26 mouse cellular contexts compared by ENCODE assay signal in the genomic region with DNA sequence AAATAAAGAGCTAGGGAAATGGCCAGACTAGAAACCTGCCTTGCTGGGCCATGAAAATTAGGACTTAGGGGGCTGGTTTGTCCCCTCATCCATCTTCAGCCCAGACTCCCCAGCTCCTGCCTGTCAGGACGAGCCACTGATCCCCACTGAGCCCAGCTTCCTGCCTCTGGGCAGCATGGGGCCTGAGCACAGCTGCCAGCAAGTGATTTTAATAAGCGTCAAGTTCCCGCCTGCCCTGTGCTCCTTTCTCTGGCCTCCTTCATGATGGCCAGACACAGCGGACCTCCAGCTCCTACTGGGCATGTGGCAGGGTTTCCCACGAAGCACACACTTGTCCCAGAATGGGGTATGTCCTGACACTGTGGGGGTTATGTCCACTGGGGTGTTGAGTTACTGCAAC.
DNase-seq lines count a peak whose midpoint lies in the region; ATAC-seq lines count a peak whose summit lies in the region.
"Had no signal": no experiment of that assay in that cellular context is flagged by ENCODE, and none has a peak within 500 bp of the region (broad histone marks: within the 10 kb centered on the region; RNA-seq: fewer than 3 reads in every experiment).

No protein-coding gene starts in this region.

- H3K36me3 ChIP-seq in neural tube, embryonic 15.5 days = no peaks in the 10 kb centered on the region
- H3K36me3 ChIP-seq: embryonic facial prominence, embryonic 13.5 days; heart, embryonic 12.5 days; heart, embryonic 15.5 days had no signal

- no peak overlapping the region for H3K9ac ChIP-seq in neural tube, embryonic 15.5 days (replicated peaks)
- H3K9ac ChIP-seq: embryonic facial prominence, embryonic 13.5 days; forebrain, embryonic 13.5 days; forebrain, postnatal 0 days; heart, embryonic 12.5 days; heart, embryonic 15.5 days; hindbrain, embryonic 14.5 days had no signal

- no peak overlapping the region for H3K4me2 ChIP-seq in neural tube, embryonic 15.5 days
- H3K4me2 ChIP-seq: embryonic facial prominence, embryonic 13.5 days; forebrain, embryonic 13.5 days; heart, embryonic 12.5 days; heart, embryonic 15.5 days; hindbrain, embryonic 14.5 days had no signal

- no peak for ATAC-seq in neural tube, embryonic 15.5 days (ENCODE audit: low FRiP score)
- ATAC-seq: activated CD4-positive, CD25-positive, alpha-beta regulatory T cell, adult 4 months; forebrain, embryonic 13.5 days; forebrain, postnatal 0 days had no signal

- WGBS in neural tube, embryonic 15.5 days = 34% methylated on average over 5 of the region's 5 CpGs

- H3K27me3 ChIP-seq in neural tube, embryonic 15.5 days (replicated peaks) = no peaks in the 10 kb centered on the region

- H3K4me3 ChIP-seq in neural tube, embryonic 15.5 days (replicated peaks) = no peak overlapping the region
- H3K4me3 ChIP-seq: embryonic facial prominence, embryonic 13.5 days; erythroblast, embryonic 14.5 days; forebrain, embryonic 13.5 days; gastrocnemius, adult 2 months; heart, embryonic 12.5 days; heart, embryonic 15.5 days had no signal

- no peak overlapping the region for H3K27ac ChIP-seq in neural tube, embryonic 15.5 days (replicated peaks)
- H3K27ac ChIP-seq: embryonic facial prominence, embryonic 13.5 days; forebrain, embryonic 13.5 days; gastrocnemius, adult 2 months; heart, embryonic 15.5 days; hindbrain, embryonic 14.5 days had no signal

- H3K4me1 ChIP-seq in neural tube, embryonic 15.5 days = peaks cover 3% of the 10 kb centered on the region; the same call in 1 of the 2 replicates
- H3K4me1 ChIP-seq: forebrain, embryonic 13.5 days; heart, embryonic 12.5 days; heart, embryonic 15.5 days had no signal

- DNase-seq in embryo, embryonic 10 days (ENCODE audit: low spot score) = peak; percentile 29
- DNase-seq in embryo, embryonic 9.5 days (ENCODE audit: extremely low spot score) = no peak
- peak; percentile 31 for DNase-seq in neural tube, embryonic 10.5 days (ENCODE audit: extremely low spot score, low spot score)
- peak; percentile 45 for DNase-seq in mesoderm, embryonic 11.5 days (ENCODE audit: low read depth, low spot score)
- peak; percentile 30 for DNase-seq in retina, postnatal 1 day
- no peak for DNase-seq in left cerebral cortex, adult 9 months (ENCODE audit: low spot score in 2 of 2)
- DNase-seq in ovary, postnatal 36 days (ENCODE audit: low spot score) = no peak
- DNase-seq: adrenal gland, adult 8-10 months; adrenal gland, postnatal 25 days; cerebellum, adult 11-12 months; cerebellum, adult 8-10 months; cerebellum, postnatal 10 days; forebrain, postnatal 0 days; gastrocnemius, adult 2 months; gastrocnemius, postnatal 14 days; heart, adult 18-20 months; heart, postnatal 10 days; heart, postnatal 36 days had no signal

- H3K9me3 ChIP-seq in neural tube, embryonic 15.5 days (replicated peaks) = no peaks in the 10 kb centered on the region
- H3K9me3 ChIP-seq: embryonic facial prominence, embryonic 13.5 days; forebrain, embryonic 13.5 days; heart, embryonic 12.5 days; heart, embryonic 15.5 days had no signal

Comparison
In these comparisons a context has a peak if more than half of its experiments do, and no peak if none do; other contexts are left out.
1. DNase-seq: peak in embryo, embryonic 10 days (single experiment), neural tube, embryonic 10.5 days (single experiment), mesoderm, embryonic 11.5 days (single experiment) and retina, postnatal 1 day (single experiment); none in embryo, embryonic 9.5 days (single experiment), left cerebral cortex, adult 9 months (0 of 2) and ovary, postnatal 36 days (single experiment).